Mouse (Mus musculus): ENCODE measurements around the gene Asic1. TPM values are rescaled to one million over a fixed set of nuclear protein-coding genes. Genes with fewer than 3 reads are reported as not detected.

Gene Asic1
- polyA plus RNA-seq, 1 experiment from 2014 or later, result 51.7 TPM

GRCm38 (mm10) chr15:99670964-99671670, 949 bp downstream of the Asic1 start:
- peak; percentile 53 for ATAC-seq (ENCODE audit: low FRiP score)
- Histone ChIP-seq H3K27ac (peak overlapping the region; percentile 92), H3K9ac (peak overlapping the region; percentile 99), H3K9me3 (ENCODE audit: control insufficient read depth, low read length) (no peaks in the 10 kb centered on the region), H3K4me1 (replicated peaks; ENCODE audit: control insufficient read depth, insufficient read depth, low read length) (peaks cover 51% of the 10 kb centered on the region), H3K36me3 (replicated peaks; ENCODE audit: control insufficient read depth, insufficient read depth) (peaks cover 25% of the 10 kb centered on the region), H3K27me3 (ENCODE audit: control insufficient read depth, insufficient read depth, low read length) (no peaks in the 10 kb centered on the region), H3K4me2 (replicated peaks) (peak overlapping the region; percentile 69), H3K4me3 (replicated peaks; ENCODE audit: low read length) (peak overlapping the region; percentile 90)
- no peak for DNase-seq (ENCODE audit: low spot score)
- 14% methylated on average over 9 of the region's 17 CpGs for WGBS

DNA sequence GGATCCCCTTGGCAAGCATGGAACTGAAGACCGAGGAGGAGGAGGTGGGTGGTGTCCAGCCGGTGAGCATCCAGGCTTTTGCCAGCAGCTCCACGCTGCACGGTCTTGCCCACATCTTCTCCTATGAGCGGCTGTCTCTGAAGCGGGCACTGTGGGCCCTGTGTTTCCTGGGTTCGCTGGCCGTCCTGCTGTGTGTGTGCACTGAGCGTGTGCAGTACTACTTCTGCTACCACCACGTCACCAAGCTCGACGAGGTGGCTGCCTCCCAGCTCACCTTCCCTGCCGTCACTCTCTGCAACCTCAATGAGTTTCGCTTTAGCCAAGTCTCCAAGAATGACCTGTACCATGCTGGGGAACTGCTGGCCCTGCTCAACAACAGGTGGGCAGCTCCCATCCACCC, 1.6 kb downstream of the Asic1 start:
- peak overlapping the region; percentile 69 for H3K4me2 ChIP-seq (replicated peaks)
- 68% methylated on average over 14 of the region's 14 CpGs for WGBS
- no peak for DNase-seq (ENCODE audit: low spot score)
- H3K9ac ChIP-seq, result peak overlapping the region; percentile 99
- H3K36me3 ChIP-seq (replicated peaks; ENCODE audit: control insufficient read depth, insufficient read depth), result peaks cover 29% of the 10 kb centered on the region
- no peaks in the 10 kb centered on the region for H3K9me3 ChIP-seq (ENCODE audit: control insufficient read depth, low read length)
- 0 out of 2 replicates have a peak overlapping the region, but pooled peaks have one; percentile 92 for H3K27ac ChIP-seq
- no peak for ATAC-seq (ENCODE audit: low FRiP score)
- H3K4me3 ChIP-seq (replicated peaks; ENCODE audit: low read length), result peak overlapping the region; percentile 90
- H3K4me1 ChIP-seq (replicated peaks; ENCODE audit: control insufficient read depth, insufficient read depth, low read length), result peaks cover 53% of the 10 kb centered on the region
- no peaks in the 10 kb centered on the region for H3K27me3 ChIP-seq (ENCODE audit: control insufficient read depth, insufficient read depth, low read length)

DNA sequence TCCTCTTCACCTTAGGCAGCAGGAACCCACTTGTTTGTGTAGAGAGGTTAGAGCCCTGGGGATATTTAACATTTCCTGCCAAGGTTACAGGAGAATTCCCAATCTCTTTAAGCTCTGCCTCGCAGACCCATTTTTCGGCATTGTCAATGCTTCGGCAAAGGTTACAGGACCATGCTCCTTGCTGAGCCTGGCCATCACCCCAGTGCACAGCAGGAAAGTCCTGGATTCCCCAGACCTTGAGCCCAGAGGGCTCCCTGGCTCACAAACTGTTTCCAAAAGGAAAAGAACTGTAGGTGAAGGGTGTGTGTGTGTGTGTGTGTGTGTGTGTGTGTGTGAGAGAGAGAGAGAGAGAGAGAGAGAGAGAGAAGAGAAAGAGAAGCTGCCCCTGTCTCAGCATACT, 4.7 kb downstream of the Asic1 start:
- Histone ChIP-seq H3K4me2 (replicated peaks) (peak overlapping the region; percentile 69), H3K27ac (no peak overlapping the region; the same call in 1 of the 2 replicates), H3K27me3 (ENCODE audit: control insufficient read depth, insufficient read depth, low read length) (no peaks in the 10 kb centered on the region), H3K9me3 (ENCODE audit: control insufficient read depth, low read length) (no peaks in the 10 kb centered on the region), H3K4me3 (replicated peaks; ENCODE audit: low read length) (no peak overlapping the region), H3K4me1 (replicated peaks; ENCODE audit: control insufficient read depth, insufficient read depth, low read length) (peaks cover 49% of the 10 kb centered on the region), H3K36me3 (replicated peaks; ENCODE audit: control insufficient read depth, insufficient read depth) (peaks cover 29% of the 10 kb centered on the region), H3K9ac (0 out of 2 replicates have a peak overlapping the region, but pooled peaks have one; percentile 22)
- DNase-seq (ENCODE audit: low spot score), result no peak
- no peak for ATAC-seq (ENCODE audit: low FRiP score)
- WGBS, result 77% methylated on average over 3 of the region's 3 CpGs

GRCm38 (mm10) chr15:99677089-99677488, 6.9 kb downstream of the Asic1 start:
- ATAC-seq (ENCODE audit: low FRiP score), result peak; percentile 67; the same call in 1 of the 2 replicates
- Histone ChIP-seq H3K4me3 (replicated peaks; ENCODE audit: low read length) (0 out of 2 replicates have a peak overlapping the region, but pooled peaks have one; percentile 11), H3K27me3 (ENCODE audit: control insufficient read depth, insufficient read depth, low read length) (no peaks in the 10 kb centered on the region), H3K36me3 (replicated peaks; ENCODE audit: control insufficient read depth, insufficient read depth) (peaks cover 31% of the 10 kb centered on the region), H3K27ac (peak overlapping the region; percentile 39), H3K4me2 (replicated peaks) (peak overlapping the region; percentile 69), H3K4me1 (replicated peaks; ENCODE audit: control insufficient read depth, insufficient read depth, low read length) (peaks cover 35% of the 10 kb centered on the region), H3K9ac (peak overlapping the region; percentile 49), H3K9me3 (ENCODE audit: control insufficient read depth, low read length) (no peaks in the 10 kb centered on the region)
- 15% methylated on average over 8 of the region's 8 CpGs for WGBS
- DNase-seq (ENCODE audit: low spot score), result no peak

- peaks cover 26% of the 10 kb centered on the region for H3K4me1 ChIP-seq (replicated peaks; ENCODE audit: control insufficient read depth, insufficient read depth, low read length)
- no peaks in the 10 kb centered on the region for H3K27me3 ChIP-seq (ENCODE audit: control insufficient read depth, insufficient read depth, low read length)
- no peak overlapping the region for H3K4me2 ChIP-seq (replicated peaks)
Observed at GRCm38 (mm10) chr15:99678063-99678800, 8.1 kb downstream of the Asic1 start.

GRCm38 (mm10) chr15:99679008-99679407, 8.8 kb downstream of the Asic1 start:
- H3K4me1 ChIP-seq (replicated peaks; ENCODE audit: control insufficient read depth, insufficient read depth, low read length), result peaks cover 18% of the 10 kb centered on the region
- no peak overlapping the region for H3K27ac ChIP-seq
- no peak overlapping the region for H3K9ac ChIP-seq
- WGBS, result 64% methylated on average over 7 of the region's 7 CpGs
- no peaks in the 10 kb centered on the region for H3K27me3 ChIP-seq (ENCODE audit: control insufficient read depth, insufficient read depth, low read length)
- DNase-seq (ENCODE audit: low spot score), result no peak
- H3K9me3 ChIP-seq (ENCODE audit: control insufficient read depth, low read length), result no peaks in the 10 kb centered on the region
- no peak overlapping the region for H3K4me2 ChIP-seq (replicated peaks)
- no peak for ATAC-seq (ENCODE audit: low FRiP score)
- no peak overlapping the region for H3K4me3 ChIP-seq (replicated peaks; ENCODE audit: low read length)
- H3K36me3 ChIP-seq (replicated peaks; ENCODE audit: control insufficient read depth, insufficient read depth), result peaks cover 30% of the 10 kb centered on the region

More at GRCm38 (mm10) chr15:99678063-99678800, 8.1 kb downstream of the Asic1 start:
- no peak for DNase-seq (ENCODE audit: low spot score)
- no peak overlapping the region for H3K27ac ChIP-seq
- 16% methylated on average over 13 of the region's 13 CpGs for WGBS
- no peaks in the 10 kb centered on the region for H3K9me3 ChIP-seq (ENCODE audit: control insufficient read depth, low read length)
- no peak overlapping the region for H3K4me3 ChIP-seq (replicated peaks; ENCODE audit: low read length)
- no peak for ATAC-seq (ENCODE audit: low FRiP score)
- H3K36me3 ChIP-seq (replicated peaks; ENCODE audit: control insufficient read depth, insufficient read depth), result peaks cover 30% of the 10 kb centered on the region
- H3K9ac ChIP-seq, result no peak overlapping the region

GRCm38 (mm10) chr15:99682880-99683279, 12.7 kb downstream of the Asic1 start:
- H3K36me3 ChIP-seq (replicated peaks; ENCODE audit: control insufficient read depth, insufficient read depth), result peaks cover 29% of the 10 kb centered on the region

DNA sequence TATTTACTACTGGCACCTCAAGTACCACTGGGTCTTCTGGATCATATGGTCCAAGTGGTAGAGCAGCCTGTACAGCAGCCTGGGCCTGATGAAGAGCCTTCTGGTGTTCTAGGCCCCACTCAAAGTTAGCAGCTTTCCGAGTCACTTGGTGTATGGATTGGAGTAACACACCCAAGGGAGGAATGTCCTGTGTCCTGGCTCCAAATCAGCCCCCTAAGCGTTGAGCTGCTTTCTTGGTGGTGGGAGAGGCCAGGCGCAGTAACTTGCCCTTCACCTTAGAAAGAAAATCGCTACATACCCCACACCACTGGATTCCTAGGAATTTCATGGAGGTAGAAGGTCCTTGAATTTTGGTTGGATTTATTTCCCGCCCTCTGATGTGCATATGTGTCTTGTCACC, 14.0 kb downstream of the Asic1 start:
- no peak for ATAC-seq (ENCODE audit: low FRiP score)
- H3K27me3 ChIP-seq (ENCODE audit: control insufficient read depth, insufficient read depth, low read length), result no peaks in the 10 kb centered on the region
- no peak overlapping the region for H3K4me2 ChIP-seq (replicated peaks)
- no peaks in the 10 kb centered on the region for H3K9me3 ChIP-seq (ENCODE audit: control insufficient read depth, low read length)
- no peak overlapping the region for H3K27ac ChIP-seq
- WGBS, result 96% methylated on average over 5 of the region's 5 CpGs
- peaks cover 29% of the 10 kb centered on the region for H3K36me3 ChIP-seq (replicated peaks; ENCODE audit: control insufficient read depth, insufficient read depth)
- 0 out of 2 replicates have a peak, but pooled peaks cover 3% of the 10 kb centered on the region for H3K4me1 ChIP-seq (replicated peaks; ENCODE audit: control insufficient read depth, insufficient read depth, low read length)
- H3K4me3 ChIP-seq (replicated peaks; ENCODE audit: low read length), result no peak overlapping the region
- no peak for DNase-seq (ENCODE audit: low spot score)
- H3K9ac ChIP-seq, result no peak overlapping the region

More at GRCm38 (mm10) chr15:99682880-99683279, 12.7 kb downstream of the Asic1 start:
- DNase-seq (ENCODE audit: low spot score), result no peak
- no peak for ATAC-seq (ENCODE audit: low FRiP score)
- Histone ChIP-seq H3K4me3 (replicated peaks; ENCODE audit: low read length) (no peak overlapping the region), H3K9me3 (ENCODE audit: control insufficient read depth, low read length) (no peaks in the 10 kb centered on the region), H3K9ac (no peak overlapping the region), H3K27me3 (ENCODE audit: control insufficient read depth, insufficient read depth, low read length) (no peaks in the 10 kb centered on the region), H3K4me2 (replicated peaks) (no peak overlapping the region), H3K4me1 (replicated peaks; ENCODE audit: control insufficient read depth, insufficient read depth, low read length) (0 out of 2 replicates have a peak, but pooled peaks cover 3% of the 10 kb centered on the region), H3K27ac (no peak overlapping the region)
- 93% methylated on average over 7 of the region's 7 CpGs for WGBS

DNA sequence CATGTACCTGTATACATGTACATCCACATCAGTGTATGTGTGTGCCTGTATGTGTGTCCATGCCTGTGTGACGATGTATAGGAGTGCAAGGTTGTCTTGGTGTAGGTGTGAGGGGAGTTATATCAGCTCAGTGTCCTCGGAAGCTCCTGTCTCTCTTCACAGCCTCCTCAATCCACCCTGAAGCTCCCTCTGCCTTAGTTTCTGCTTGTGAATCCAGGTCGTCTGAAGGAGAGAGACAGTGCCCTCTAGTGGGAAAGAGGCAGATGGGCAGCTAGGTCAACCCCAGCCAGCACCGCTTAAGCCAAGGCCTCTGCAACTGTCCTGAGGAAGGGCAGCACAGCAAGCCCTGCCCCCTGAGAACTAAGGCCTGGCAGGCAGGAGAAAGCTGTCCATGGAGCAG, 18.5 kb downstream of the Asic1 start:
- no peak overlapping the region for H3K9ac ChIP-seq
- DNase-seq (ENCODE audit: low spot score) (peak; percentile 78), ATAC-seq (ENCODE audit: low FRiP score) (peak; percentile 29; the same call in 1 of the 2 replicates)
- H3K27ac ChIP-seq, result no peak overlapping the region
- no peaks in the 10 kb centered on the region for H3K9me3 ChIP-seq (ENCODE audit: control insufficient read depth, low read length)
- WGBS, result 7% methylated on average over 4 of the region's 4 CpGs
- H3K4me3 ChIP-seq (replicated peaks; ENCODE audit: low read length), result no peak overlapping the region
- no peak overlapping the region for H3K4me2 ChIP-seq (replicated peaks)
- peaks cover 6% of the 10 kb centered on the region; the same call in 1 of the 2 replicates for H3K4me1 ChIP-seq (replicated peaks; ENCODE audit: control insufficient read depth, insufficient read depth, low read length)
- H3K36me3 ChIP-seq (replicated peaks; ENCODE audit: control insufficient read depth, insufficient read depth), result peaks cover 25% of the 10 kb centered on the region
- no peaks in the 10 kb centered on the region for H3K27me3 ChIP-seq (ENCODE audit: control insufficient read depth, insufficient read depth, low read length)

All from hindbrain, embryonic 14.5 days (tissue).